Mouse (Mus musculus) heart, embryonic 14.5 days (tissue): Measurements from ENCODE around the gene Mrps5. TPM values are rescaled to one million over a fixed set of nuclear protein-coding genes. Genes with fewer than 3 reads are reported as not detected.

Source experiments
- ATAC-seq: fragments of 200-750 bp; cut with Nextera tagmentation; 2 replicates; pipeline ENCODE4 v1.8.0; 2017; ENCODE audit warnings: low read depth, moderate TSS enrichment; ENCODE audit not compliant: insufficient number of reproducible peaks, insufficient read depth, low FRiP score
- H3K27ac ChIP-seq, 2 experiments: fragments of 200-500 bp in 1 of 2; fragments of 300-500 bp in 1 of 2; sonication (generic) in 1 of 2; replicated peaks in 1 of 2; 2 replicates each; pipeline ENCODE4 v1.5.1; 2012 to 2014; ENCODE audit warnings: low read depth in 2 of 2, low read length in 2 of 2, control low read depth in 1 of 2, mild to moderate bottlenecking in 1 of 2, mixed read lengths in 1 of 2; ENCODE audit not compliant: control insufficient read depth in 1 of 2, insufficient read depth in 1 of 2
- H3K27me3 ChIP-seq: fragments of 300-500 bp; sonication (generic); 2 replicates; pipeline ENCODE4 v1.6.1; 2014; ENCODE audit warnings: mild to moderate bottlenecking, low read length, control low read depth; ENCODE audit not compliant: control insufficient read depth, insufficient read depth
- H3K36me3 ChIP-seq: fragments of 300-500 bp; sonication (generic); 2 replicates; pipeline ENCODE4 v1.6.1; 2014; ENCODE audit warnings: mild to moderate bottlenecking, control low read depth, low read length, mixed read lengths; ENCODE audit not compliant: control insufficient read depth, insufficient read depth
- H3K4me1 ChIP-seq, 2 experiments: fragments of 200-500 bp in 1 of 2; fragments of 300-500 bp in 1 of 2; sonication (generic) in 1 of 2; 2 replicates each; pipeline ENCODE4 v1.6.1; 2012 to 2014; ENCODE audit warnings: low read length in 2 of 2, control low read depth in 1 of 2, mixed read lengths in 1 of 2; ENCODE audit not compliant: control insufficient read depth in 2 of 2, insufficient read depth in 2 of 2
- H3K4me2 ChIP-seq: fragments of 300-500 bp; sonication (generic); 2 replicates; pipeline ENCODE4 v1.6.1; 2014; ENCODE audit warnings: mild to moderate bottlenecking, low read length
- H3K4me3 ChIP-seq, 2 experiments: fragments of 200-500 bp in 1 of 2; fragments of 300-500 bp in 1 of 2; sonication (generic) in 1 of 2; 2 replicates each; pipeline ENCODE4 v1.5.1; 2012 to 2014; ENCODE audit warnings: low read length in 2 of 2, mild to moderate bottlenecking in 2 of 2, control low read depth in 1 of 2, low read depth in 1 of 2, moderate library complexity in 1 of 2; ENCODE audit not compliant: control insufficient read depth in 1 of 2, insufficient read depth in 1 of 2
- H3K9ac ChIP-seq: fragments of 300-500 bp; sonication (generic); 2 replicates; pipeline ENCODE4 v1.6.1; 2014; ENCODE audit warnings: mild to moderate bottlenecking, low read length
- H3K9me3 ChIP-seq: fragments of 300-500 bp; sonication (generic); 2 replicates; pipeline ENCODE4 v1.6.1; 2016; ENCODE audit warnings: low read length, control low read depth; ENCODE audit not compliant: control insufficient read depth
- WGBS: fragments of 180-500 bp; shearing (Covaris S2); extraction: QIAGEN DNeasy Blood & Tissue Kit; methylation state at CpG from one replicate; pipeline ENCODE4 v1.1.7; 2014; 5-methylcytosine and 5-hydroxymethylcytosine counted together
- polyA plus RNA-seq: library from polyadenylated mRNA; unstranded; fragments of >200 nt; fragmentation: Nextera tagmentation; extraction: Ambion mirVana; gene quantifications from 2 replicates; pipeline ENCODE4 v1.2.1, GENCODE M21; 2014

The Mrps5 gene
- polyA plus RNA-seq, 1 experiment from 2014 or later: 132 TPM

DNA sequence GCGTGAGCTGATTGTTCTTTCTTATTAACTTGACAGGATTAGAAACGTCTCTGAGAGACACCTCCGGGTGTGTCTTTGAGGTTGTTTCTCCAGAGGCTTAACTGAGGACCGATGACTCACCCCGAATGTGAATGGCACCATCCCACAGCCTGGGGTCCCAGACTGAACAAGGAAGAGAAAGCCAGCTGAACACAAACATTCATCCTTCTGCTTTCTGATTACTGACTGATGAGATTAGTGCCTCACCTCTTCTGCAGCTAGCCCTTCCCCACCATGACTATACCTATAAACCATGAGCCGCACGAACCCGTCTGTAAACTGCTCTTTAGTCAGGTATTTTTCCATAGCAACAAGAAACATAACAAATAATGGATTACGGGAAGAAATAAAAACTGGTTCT, 52.0 kb downstream of the Mrps5 start:
- no peak overlapping the region for H3K4me3 ChIP-seq
- H3K9ac ChIP-seq: no peak overlapping the region
- 71% methylated on average over 9 of the region's 9 CpGs for WGBS
- H3K4me2 ChIP-seq: no peak overlapping the region
- no peaks in the 10 kb centered on the region for H3K27me3 ChIP-seq
- H3K36me3 ChIP-seq: no peaks in the 10 kb centered on the region
- ATAC-seq: no peak
- H3K9me3 ChIP-seq: no peaks in the 10 kb centered on the region
- no peak overlapping the region for H3K27ac ChIP-seq
- no peaks in the 10 kb centered on the region for H3K4me1 ChIP-seq

DNA sequence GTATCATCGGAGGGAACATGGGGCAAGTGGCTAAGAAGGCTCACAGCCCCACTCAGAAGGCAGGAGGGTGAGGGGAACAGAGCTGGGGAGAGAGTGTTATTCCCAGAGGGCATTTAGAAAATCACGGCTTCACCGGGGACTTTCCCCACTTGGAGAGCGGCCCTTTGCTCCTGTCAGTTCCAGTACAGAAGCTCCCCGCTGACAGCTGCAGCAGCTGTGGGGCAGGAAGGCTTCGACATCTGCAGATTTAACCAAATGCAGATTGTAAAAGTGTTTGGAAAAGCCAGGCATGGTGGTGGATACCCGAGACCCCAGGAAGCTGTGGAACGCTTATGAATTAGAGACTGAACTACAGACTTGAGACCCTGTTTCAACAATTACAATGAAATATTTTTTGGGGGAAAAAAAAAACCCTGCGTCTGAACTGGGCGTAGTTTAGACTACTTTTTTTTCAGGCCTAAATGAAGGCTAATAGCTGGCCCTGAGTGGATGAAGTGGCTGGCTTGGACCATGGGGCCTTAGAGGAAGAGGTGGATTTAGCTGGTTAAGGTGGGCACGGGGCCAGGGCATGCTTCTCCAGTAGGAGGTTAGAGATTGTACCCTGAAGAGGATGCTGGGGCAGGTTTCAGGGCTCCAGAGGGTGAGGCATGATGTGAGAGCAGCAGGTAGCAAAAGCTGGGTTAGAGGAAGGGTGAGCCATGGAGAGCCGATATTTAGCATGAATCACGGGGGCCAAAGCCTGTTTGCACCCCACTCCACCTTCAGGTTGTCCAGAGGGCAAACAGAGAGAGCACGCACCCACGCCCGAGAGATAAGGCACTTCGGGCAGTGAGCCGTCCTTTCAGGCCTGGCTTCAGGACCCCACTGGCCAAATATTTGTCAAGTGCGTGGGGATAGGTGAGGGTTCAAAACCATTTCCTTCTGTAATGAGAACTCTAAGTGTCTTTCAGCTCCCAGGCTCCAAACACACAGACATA, 57.0 kb downstream of the Mrps5 start:
- Histone ChIP-seq H3K4me1 (peaks cover 0 to 9% of the 10 kb centered on the region in 2 experiments; a peak in 1 of 4 replicates), H3K4me3 (no peak overlapping the region), H3K9me3 (no peaks in the 10 kb centered on the region), H3K36me3 (no peaks in the 10 kb centered on the region), H3K27ac (no peak overlapping the region), H3K9ac (no peak overlapping the region), H3K4me2 (no peak overlapping the region), H3K27me3 (no peaks in the 10 kb centered on the region)
- no peak for ATAC-seq
- 55% methylated on average over 19 of the region's 19 CpGs for WGBS

DNA sequence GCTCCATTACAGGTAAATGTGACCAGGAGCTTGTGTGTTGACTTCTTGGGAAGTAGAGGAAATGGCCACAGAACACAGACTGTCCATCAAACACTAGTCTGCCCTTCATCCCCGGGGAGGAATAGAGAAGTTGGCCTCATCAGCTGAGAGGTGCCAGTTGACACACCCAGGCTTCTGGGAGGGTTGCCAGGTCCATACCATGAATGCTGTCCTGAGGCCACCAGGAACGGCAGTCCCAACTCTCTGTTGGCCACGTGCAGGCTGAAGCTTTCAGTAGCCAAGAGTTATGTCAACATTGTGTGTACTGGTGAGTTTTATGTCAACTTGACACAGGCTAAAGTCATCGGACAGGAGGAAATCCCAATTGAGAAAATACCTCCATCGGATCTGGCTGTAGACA, 59.9 kb downstream of the Mrps5 start:
- Histone ChIP-seq H3K4me1 (peaks cover 0 to 9% of the 10 kb centered on the region in 2 experiments; a peak in 1 of 4 replicates), H3K27me3 (peaks cover 5% of the 10 kb centered on the region; the same call in 1 of the 2 replicates), H3K4me2 (no peak overlapping the region), H3K4me3 (no peak overlapping the region), H3K27ac (no peak overlapping the region), H3K9ac (no peak overlapping the region), H3K36me3 (no peaks in the 10 kb centered on the region), H3K9me3 (no peaks in the 10 kb centered on the region)
- no peak for ATAC-seq
- WGBS: 45% methylated on average over 5 of the region's 5 CpGs

DNA sequence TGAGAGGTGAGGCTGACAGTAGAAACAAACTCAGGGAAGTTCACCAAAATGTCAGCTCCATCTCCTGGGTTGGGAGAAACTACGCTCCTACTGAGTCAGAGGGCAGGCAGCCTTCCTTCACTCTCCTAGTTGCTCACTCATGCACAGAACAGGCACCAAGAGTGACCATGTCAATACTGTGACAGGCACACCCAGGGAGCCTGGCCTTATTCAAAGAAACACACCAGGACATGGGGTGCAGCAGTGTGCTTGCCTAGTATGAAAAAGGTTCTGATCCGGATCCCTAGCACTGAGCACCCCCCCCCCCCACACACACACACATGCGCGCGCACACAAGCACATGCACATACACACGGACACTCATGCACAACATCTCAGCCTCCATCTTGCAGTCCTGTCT, 61.1 kb downstream of the Mrps5 start:
- WGBS: 83% methylated on average over 6 of the region's 6 CpGs
- H3K9ac ChIP-seq: no peak overlapping the region
- no peaks in the 10 kb centered on the region for H3K36me3 ChIP-seq
- H3K27me3 ChIP-seq: peaks cover 13% of the 10 kb centered on the region
- no peak overlapping the region for H3K4me3 ChIP-seq
- H3K4me2 ChIP-seq: no peak overlapping the region
- no peak for ATAC-seq
- no peak overlapping the region for H3K27ac ChIP-seq
- H3K4me1 ChIP-seq: peaks cover 0 to 9% of the 10 kb centered on the region in 2 experiments; a peak in 1 of 4 replicates
- no peaks in the 10 kb centered on the region for H3K9me3 ChIP-seq

DNA sequence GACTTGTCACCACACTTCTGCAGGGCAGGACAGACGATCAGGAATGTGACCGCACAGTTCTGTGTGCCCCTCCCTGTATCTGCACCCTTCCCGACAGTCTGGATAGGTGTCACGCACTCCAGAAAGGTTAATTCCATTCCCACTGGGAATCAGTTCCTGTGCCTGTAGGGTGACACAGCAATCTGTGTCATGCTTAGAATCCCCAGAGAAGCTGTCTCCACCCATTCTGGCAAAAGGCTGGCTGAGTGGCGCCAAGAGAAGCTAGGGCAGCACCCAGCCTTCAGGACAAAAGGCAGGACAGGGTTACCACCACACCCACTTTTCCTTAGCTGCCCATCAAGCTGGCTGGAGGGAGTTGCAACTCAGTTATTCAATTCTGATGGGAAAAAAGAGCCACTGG, 62.9 kb downstream of the Mrps5 start:
- H3K36me3 ChIP-seq: no peaks in the 10 kb centered on the region
- no peak overlapping the region for H3K4me2 ChIP-seq
- no peaks in the 10 kb centered on the region for H3K9me3 ChIP-seq
- 49% methylated on average over 5 of the region's 5 CpGs for WGBS
- H3K27me3 ChIP-seq: peaks cover 31% of the 10 kb centered on the region
- H3K4me1 ChIP-seq: peaks cover 0 to 9% of the 10 kb centered on the region in 2 experiments; a peak in 1 of 4 replicates
- H3K9ac ChIP-seq: no peak overlapping the region
- ATAC-seq: no peak
- H3K4me3 ChIP-seq: no peak overlapping the region
- H3K27ac ChIP-seq: no peak overlapping the region

DNA sequence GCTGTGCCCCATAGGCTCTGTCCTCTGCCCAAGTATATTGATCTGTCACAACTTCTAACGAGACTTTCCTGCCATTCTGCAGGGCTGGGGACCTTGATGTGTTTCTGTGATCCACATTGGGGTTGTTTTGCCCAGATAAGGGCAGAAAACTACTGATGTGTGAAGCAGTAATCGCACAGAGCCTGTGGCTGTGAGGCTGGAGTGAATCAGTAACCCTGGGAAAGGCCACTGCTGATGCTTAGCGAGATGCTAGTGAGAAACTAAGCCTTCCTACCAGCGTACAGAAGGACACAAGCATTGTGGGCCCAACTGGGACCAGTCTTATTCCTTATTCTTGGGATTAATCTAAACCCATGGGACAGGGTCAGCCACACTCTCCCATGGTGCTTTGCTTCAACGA, 64.6 kb downstream of the Mrps5 start:
- WGBS: 71% methylated on average over 5 of the region's 5 CpGs
- H3K27ac ChIP-seq: no peak overlapping the region
- no peak overlapping the region for H3K9ac ChIP-seq
- H3K27me3 ChIP-seq: peaks cover 48% of the 10 kb centered on the region
- no peak for ATAC-seq
- H3K4me3 ChIP-seq: no peak overlapping the region
- H3K36me3 ChIP-seq: no peaks in the 10 kb centered on the region
- H3K9me3 ChIP-seq: no peaks in the 10 kb centered on the region
- no peak overlapping the region for H3K4me2 ChIP-seq
- H3K4me1 ChIP-seq: peaks cover 3 to 16% of the 10 kb centered on the region in 2 experiments; a peak in 3 of 4 replicates

DNA sequence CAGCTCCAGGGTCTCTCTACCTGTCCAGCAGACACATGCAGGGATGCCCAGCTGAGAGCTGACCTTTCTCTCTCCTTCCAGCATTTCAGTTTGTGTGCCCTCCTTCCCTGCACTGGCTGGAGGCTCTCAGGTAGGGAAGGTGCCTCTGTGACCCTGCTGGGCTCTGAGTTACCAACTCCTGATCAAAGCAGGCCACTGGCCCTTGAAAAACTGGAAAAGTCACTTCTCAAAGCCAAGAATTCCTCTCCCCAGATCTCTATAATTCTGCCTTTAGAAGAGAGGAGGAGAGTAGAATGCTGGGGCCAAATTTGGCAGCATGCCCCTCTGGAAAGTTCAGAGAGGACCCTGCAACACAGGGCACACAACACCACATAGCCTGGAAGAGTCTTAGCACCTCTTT, 65.3 kb downstream of the Mrps5 start:
- Histone ChIP-seq H3K9ac (no peak overlapping the region), H3K36me3 (no peaks in the 10 kb centered on the region), H3K4me3 (no peak overlapping the region), H3K27ac (no peak overlapping the region), H3K4me2 (no peak overlapping the region), H3K9me3 (no peaks in the 10 kb centered on the region), H3K27me3 (peaks cover 55% of the 10 kb centered on the region), H3K4me1 (peaks cover 3 to 11% of the 10 kb centered on the region in 2 experiments; a peak in 3 of 4 replicates)
- no peak for ATAC-seq
